Mouse (Mus musculus) E14TG2a.4 (cell line): Measurements from ENCODE around the gene Rpl12.

Source experiments
- CTCF ChIP-seq: conservative IDR thresholded peaks from 2 replicates; pipeline ENCODE4 v1.5.1; 2014; ENCODE audit warnings: low read length
- NANOG ChIP-seq: IDR thresholded peaks from 2 replicates; pipeline ENCODE4 v1.6.1; 2014; ENCODE audit warnings: borderline replicate concordance, low read length, mixed read lengths
- POU5F1 ChIP-seq: IDR thresholded peaks from 2 replicates; pipeline ENCODE4 v1.6.1; 2014; ENCODE audit warnings: low read length, borderline replicate concordance

DNA sequence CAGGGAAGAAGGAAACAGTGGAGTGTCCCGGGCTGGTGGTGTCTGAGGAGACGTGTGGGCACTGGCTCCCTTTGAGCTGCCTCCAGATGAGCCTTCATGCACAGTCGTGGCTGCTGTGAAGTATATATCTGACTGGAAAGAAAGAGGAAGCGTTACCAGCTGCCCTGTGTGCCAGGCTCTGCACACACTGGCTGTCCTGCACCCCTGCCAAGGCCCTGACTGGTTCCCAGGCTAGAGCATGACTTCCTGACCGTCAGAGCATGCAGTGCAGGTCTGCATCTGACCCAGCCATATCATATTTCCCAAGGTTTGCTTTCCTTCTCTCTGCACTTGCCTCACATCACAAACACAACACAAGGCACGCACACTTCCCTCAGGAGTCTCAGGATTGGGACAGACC lies 30.8 kb downstream of the Rpl12 start:
- TF ChIP-seq CTCF, result no peak
- no peak for TF ChIP-seq NANOG
- no peak for TF ChIP-seq POU5F1
